Mouse (Mus musculus) gastrocnemius, postnatal 25 days (tissue): ENCODE measurements around the gene Tigd4. TPM values are rescaled to one million over a fixed set of nuclear protein-coding genes. Genes with fewer than 3 reads are reported as not detected.

Experiments
- DNase-seq: peaks from one replicate; pipeline ENCODE4 v3.0.0; 2022
- total RNA-seq, 2 experiments: library from RNA; stranded (reverse); gene quantifications; 1 replicate in 1 of 2; 2 replicates in 1 of 2; pipeline ENCODE4 v1.2.3; 2021

The Tigd4 gene
- total RNA-seq, 2 experiments from 2014 or later = 5.5 to 11.2 TPM

- no peak for DNase-seq
Observed at GRCm38 (mm10) chr3:84615050-84615855, 21.9 kb downstream of the Tigd4 start.

- DNase-seq = no peak
Observed at GRCm38 (mm10) chr3:84615856-84616225, 22.5 kb downstream of the Tigd4 start.

GRCm38 (mm10) chr3:84618627-84619026 is 25.3 kb downstream of the Tigd4 start:
- DNase-seq = no peak

- DNase-seq = no peak
Observed at GRCm38 (mm10) chr3:84619056-84619455, 25.7 kb downstream of the Tigd4 start.

DNA sequence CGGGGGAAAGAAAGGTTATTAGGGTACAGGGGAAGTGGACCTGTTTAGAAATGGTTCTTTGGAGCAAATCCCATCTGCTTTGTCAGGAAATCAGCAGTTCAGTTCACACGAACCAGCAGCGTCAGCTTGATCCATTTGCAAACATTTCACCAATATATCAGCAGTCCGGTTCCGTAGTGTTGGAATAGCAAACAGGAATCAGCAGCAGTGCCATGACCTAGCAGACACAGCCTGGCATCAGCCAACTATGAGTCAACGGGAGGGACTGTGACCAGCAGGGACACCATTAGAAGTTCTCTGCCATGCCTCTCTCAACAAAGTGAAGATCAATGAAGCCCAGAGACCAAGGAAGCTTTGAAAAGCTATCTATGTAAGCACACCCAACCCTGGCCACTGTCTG is 26.4 kb downstream of the Tigd4 start:
- no peak for DNase-seq

DNA sequence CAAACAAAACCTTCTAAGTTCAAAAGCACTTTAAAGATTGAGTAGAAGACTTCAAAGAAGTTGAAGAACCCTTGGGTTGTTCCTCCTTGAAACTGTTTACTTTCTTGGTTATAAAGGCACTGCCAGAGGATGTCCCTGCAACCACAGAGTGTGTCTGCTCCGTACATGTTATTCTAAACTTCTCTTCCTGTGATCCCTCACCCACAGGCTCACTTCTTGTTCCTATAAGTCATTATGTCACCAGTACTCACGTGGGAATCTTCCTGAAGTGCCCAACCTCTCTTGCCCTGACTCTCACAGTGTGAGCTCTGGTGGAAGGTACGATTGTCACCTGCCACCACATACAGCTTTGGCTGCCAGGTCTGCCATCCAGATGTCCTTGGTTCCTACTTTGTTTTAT is 28.7 kb downstream of the Tigd4 start:
- no peak for DNase-seq

- no peak for DNase-seq
Observed at GRCm38 (mm10) chr3:84631586-84631985, 38.2 kb downstream of the Tigd4 start.

DNA sequence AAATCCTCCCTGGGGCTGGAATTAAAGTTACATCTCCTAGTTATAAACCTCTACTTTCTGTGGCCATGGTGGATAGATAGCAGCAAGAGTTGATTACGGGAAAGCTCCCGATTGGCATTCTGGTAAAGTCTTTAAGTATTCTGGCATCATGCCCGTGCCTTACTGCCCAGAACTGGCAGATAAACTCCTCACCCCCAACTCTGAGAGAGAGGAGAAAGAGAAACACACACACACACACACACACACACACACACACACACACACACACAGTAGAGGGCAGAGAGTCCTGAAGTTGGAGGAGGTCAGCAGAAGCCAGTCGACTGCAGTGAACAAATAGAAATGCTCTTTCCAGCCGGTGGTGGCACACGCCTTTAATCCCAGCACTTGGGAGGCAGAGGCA is 43.7 kb downstream of the Tigd4 start:
- DNase-seq = no peak

DNA sequence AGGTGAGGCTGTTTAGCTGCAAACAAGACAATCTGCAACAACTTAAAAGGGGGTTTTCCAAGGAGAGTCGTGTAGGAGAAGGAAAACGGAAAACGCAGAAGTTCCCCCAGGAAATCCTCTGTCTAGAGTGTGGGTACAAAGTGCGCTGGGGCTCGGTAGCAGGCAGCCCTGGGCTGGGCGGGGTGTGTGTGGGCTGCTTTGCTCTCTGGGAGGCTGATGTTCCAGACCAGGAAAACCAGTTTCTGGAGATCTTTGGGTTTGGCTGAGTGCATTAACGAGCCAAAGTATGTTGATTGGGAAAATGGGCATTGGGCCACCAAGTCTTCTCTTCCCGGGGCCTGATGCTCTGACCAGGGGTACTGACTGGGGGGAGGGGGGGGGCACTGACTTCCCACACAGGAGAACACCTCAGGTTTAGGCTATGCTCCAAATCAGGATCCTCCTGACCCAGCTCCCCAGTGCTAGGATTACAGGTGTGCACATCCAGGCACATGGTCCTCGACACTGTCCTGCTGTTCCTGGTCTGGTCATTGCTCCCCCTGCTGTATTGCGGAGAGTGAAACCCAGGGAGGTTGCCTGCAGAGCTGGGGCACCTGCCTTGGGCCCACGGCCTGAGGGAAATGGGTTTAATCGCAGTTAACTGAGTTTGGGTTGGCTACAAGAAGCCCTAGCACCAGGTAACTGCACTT is 44.7 kb downstream of the Tigd4 start:
- no peak for DNase-seq

- no peak for DNase-seq
Observed at GRCm38 (mm10) chr3:84638858-84639257, 45.5 kb downstream of the Tigd4 start.

GRCm38 (mm10) chr3:84639767-84640500 is 46.6 kb downstream of the Tigd4 start:
- DNase-seq = no peak

- no peak for DNase-seq
Observed at GRCm38 (mm10) chr3:84640536-84640935, 47.2 kb downstream of the Tigd4 start.

DNA sequence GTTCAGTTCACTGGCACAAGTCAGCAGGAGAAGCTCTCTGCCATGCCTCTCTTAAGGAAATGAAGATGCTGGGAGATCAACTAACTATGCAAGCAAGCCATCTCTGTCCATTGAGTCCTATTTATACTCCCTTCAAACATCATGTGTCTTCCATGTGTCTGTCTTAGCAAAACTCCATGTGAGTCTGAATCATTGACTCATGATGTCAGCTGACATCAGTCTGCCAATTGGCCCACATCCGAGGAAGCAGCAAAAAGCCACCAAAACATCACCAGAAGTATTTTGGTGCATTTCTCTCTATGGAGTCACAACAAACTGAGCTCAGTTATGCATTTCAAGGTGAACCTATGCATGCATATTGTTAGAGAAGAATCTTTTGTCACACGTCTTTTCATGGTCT is 48.0 kb downstream of the Tigd4 start:
- DNase-seq = no peak

- DNase-seq = no peak
Observed at GRCm38 (mm10) chr3:84642942-84643341, 49.6 kb downstream of the Tigd4 start.

DNA sequence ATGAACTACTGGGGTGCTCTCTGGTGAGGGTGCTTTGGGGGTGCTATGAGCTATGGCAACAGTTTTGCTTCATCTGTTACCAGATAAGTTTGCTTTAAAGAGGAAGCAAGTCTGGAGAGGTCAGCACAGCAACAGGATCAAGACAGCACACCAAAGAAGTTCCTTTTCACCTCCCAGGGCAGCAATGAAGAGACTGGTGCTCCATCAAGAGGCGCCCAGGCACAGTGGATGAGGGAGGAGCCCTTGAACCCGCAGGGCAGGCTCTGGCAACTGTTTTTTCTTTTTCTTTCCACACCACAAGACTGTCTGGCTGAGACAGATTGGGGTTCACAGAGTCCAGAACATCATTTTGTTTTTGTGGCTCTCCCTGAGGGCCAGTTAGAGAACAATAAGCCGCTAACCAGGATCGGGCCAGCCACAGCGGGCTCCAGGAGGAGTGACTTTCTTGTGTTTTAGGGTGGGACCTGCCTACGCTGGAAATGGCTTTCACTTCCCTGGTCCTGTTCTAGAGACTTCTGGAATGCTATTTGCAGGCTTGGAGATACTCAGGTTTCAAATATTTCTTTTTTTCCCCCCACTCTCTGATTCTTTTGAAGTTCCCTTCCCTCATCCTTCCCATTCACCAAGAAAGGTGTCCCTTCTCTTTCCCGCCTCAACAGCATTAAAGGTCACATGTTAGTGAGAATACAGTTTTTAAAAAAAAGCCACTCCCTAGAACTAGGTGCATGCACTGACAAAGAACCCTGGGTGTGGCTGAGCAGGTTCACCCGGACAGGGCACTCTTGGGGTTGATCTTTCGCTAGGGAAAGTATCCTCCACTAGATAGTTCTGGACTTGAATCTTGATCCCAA is 52.0 kb downstream of the Tigd4 start:
- DNase-seq = no peak

DNA sequence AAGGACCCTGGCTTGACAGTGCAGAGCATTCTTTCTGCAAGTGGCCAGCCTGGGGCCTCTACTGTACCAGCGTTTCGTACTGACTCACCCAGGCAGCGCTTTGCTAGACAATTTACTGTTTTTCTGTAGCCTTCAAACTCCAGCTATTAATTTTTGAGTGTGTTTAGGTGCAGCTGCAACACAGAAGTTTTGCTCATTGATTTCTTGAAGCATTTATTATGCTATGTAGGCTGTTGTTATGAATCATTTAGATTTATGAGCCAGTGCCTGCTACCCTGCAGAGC is 52.6 kb downstream of the Tigd4 start:
- DNase-seq = no peak

DNA sequence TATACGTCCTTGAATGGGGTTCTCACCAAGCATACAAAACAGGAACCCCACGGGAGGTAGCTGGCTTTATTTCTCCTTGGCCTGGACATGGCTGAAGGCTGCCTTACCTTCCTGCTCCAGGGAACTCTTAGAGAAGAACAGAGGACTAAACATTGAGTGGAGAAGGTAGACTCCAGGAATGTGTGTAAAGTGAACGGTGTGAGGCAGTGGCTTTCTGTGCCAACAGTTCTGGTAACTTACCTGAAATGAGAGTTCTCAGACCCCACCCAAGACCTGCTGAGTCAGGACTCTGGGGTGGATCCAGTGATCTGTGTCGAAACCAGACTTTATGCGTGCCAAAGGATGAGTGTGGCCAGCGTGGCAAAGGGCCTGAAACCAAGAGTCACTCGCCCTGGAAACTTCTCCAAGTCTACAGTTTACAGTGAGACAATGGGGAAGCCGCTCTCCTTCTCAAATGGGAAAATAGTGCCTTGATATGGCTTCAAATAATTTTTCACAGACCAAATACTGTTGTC is 53.0 kb downstream of the Tigd4 start:
- no peak for DNase-seq

Other genes with a start within 250 kb of the Tigd4 start
- 1 to 10 TPM in 1 of 2 experiments, under 1 TPM in 1; 0.13 to 1.1 TPM for gene Fhdc1, start 113.1 kb upstream of the Tigd4 start, total RNA-seq
- gene Arfip1, start 10.9 kb upstream of the Tigd4 start, total RNA-seq = 10 to 100 TPM in 1 of 2 experiments, 1 to 10 TPM in 1; 9.1 to 10.8 TPM
- under 1 TPM; 0.38 TPM for gene Tmem154, start 72.6 kb downstream of the Tigd4 start, total RNA-seq
- gene Fbxw7, start 221.7 kb downstream of the Tigd4 start, total RNA-seq = 10 to 100 TPM; 15.1 to 20.5 TPM